28 mouse cellular contexts compared by ENCODE assay signal in the genomic region with DNA sequence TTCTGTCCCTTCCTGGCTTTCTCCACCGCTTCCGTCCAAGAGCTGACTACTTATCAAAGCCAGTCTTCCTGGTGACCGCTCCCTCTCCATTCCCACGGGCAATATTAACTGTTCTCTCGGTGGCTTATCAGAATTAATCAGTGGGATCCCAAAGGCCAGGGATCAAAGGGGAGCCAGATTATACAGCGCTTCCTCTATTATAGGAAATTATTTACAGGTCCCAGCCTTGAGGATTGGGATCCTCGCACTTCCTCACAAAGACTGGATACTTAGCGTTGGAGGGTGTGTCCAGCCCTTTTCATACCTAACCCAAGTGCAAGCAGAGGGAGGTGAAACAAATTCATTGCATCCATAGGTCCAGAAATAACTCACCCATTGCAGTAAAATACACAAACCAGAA. TPM values are rescaled to one million over a fixed set of nuclear protein-coding genes. Genes with fewer than 3 reads are reported as not detected.
"Had no signal": no experiment of that assay in that cellular context is flagged by ENCODE, and none has a peak within 500 bp of the region (broad histone marks: within the 10 kb centered on the region; RNA-seq: fewer than 3 reads in every experiment).

No protein-coding gene starts in this region.

- DNase-seq: gastrocnemius, adult 2 months; gastrocnemius, postnatal 10 days; gastrocnemius, postnatal 25 days; heart, postnatal 10 days; heart, postnatal 4 days; kidney, adult 11 months; kidney, adult 2 months; kidney, adult 9 months; kidney, postnatal 14 days; kidney, postnatal 36 days; layer of hippocampus, adult 9-11 months; layer of hippocampus, postnatal 36 days; left cerebral cortex, postnatal 4 days had no signal

- ATAC-seq: hindbrain, embryonic 16.5 days; inflammation-experienced regulatory T-cells, adult 6 months; liver, embryonic 12.5 days had no signal

- H3K36me3 ChIP-seq: heart, embryonic 10.5 days; heart, embryonic 12.5 days; hindbrain, embryonic 10.5 days; hindbrain, embryonic 12.5 days; kidney, embryonic 15.5 days; limb, embryonic 13.5 days; limb, embryonic 15.5 days had no signal

- H3K9me3 ChIP-seq: heart, embryonic 10.5 days; hindbrain, embryonic 10.5 days; hindbrain, embryonic 12.5 days; kidney, embryonic 15.5 days; limb, embryonic 15.5 days; liver, embryonic 12.5 days had no signal

- H3K27me3 ChIP-seq: heart, embryonic 12.5 days; hindbrain, embryonic 12.5 days; kidney, embryonic 15.5 days; limb, embryonic 13.5 days; limb, embryonic 15.5 days; liver, embryonic 12.5 days had no signal

- H3K9ac ChIP-seq: heart, embryonic 12.5 days; hindbrain, embryonic 12.5 days; hindbrain, embryonic 14.5 days; kidney, embryonic 15.5 days; limb, embryonic 13.5 days; limb, embryonic 15.5 days; liver, embryonic 12.5 days had no signal

- H3K4me1 ChIP-seq: heart, embryonic 12.5 days; hindbrain, embryonic 10.5 days; hindbrain, embryonic 12.5 days; kidney, embryonic 15.5 days; limb, embryonic 13.5 days; limb, embryonic 15.5 days had no signal

- H3K4me3 ChIP-seq: gastrocnemius, adult 2 months; heart, embryonic 10.5 days; heart, embryonic 12.5 days; hindbrain, embryonic 10.5 days; hindbrain, embryonic 12.5 days; kidney, embryonic 15.5 days; limb, embryonic 13.5 days; limb, embryonic 15.5 days; liver, embryonic 12.5 days had no signal

- H3K27ac ChIP-seq: gastrocnemius, adult 2 months; heart, embryonic 10.5 days; hindbrain, embryonic 10.5 days; hindbrain, embryonic 12.5 days; hindbrain, embryonic 14.5 days; kidney, embryonic 15.5 days; kidney, postnatal 0 days; limb, embryonic 13.5 days; limb, embryonic 15.5 days; liver, embryonic 12.5 days had no signal

- H3K4me2 ChIP-seq: heart, embryonic 12.5 days; hindbrain, embryonic 12.5 days; hindbrain, embryonic 14.5 days; kidney, embryonic 15.5 days; limb, embryonic 13.5 days; limb, embryonic 15.5 days; liver, embryonic 12.5 days had no signal

RNA-seq across cellular contexts. Expression of a gene that starts 3.5 kb away (rescaled TPM):
- polyA plus RNA-seq: frontal cortex, adult 2 months; heart, embryonic 10.5 days; hindbrain, embryonic 10.5 days; hindbrain, embryonic 12.5 days; limb, embryonic 11.5 days; limb, embryonic 13.5 days; limb, embryonic 15.5 days; liver, adult 2 months; liver, embryonic 12.5 days had no signal
